Mouse (Mus musculus) kidney, postnatal 0 days (tissue): Measurements from ENCODE around the gene Olfr478. TPM values are rescaled to one million over a fixed set of nuclear protein-coding genes. Genes with fewer than 3 reads are reported as not detected.
"Not testable (repeated sequence)": the region's sequence is repeated elsewhere in the genome, so short reads cannot be mapped to it uniquely, and the experiment has no call there.

Source experiments
- ATAC-seq: fragments of 200-750 bp; cut with Nextera tagmentation; replicated peaks from 2 replicates; pipeline ENCODE4 v1.8.0; 2017; ENCODE audit warnings: low read depth, moderate number of reproducible peaks, moderate TSS enrichment, moderate library complexity; ENCODE audit not compliant: low FRiP score
- DNase-seq: peaks from one replicate; pipeline ENCODE4 v3.0.0-alpha.2; 2016; ENCODE audit warnings: low spot score
- H3K27ac ChIP-seq: fragments of 300-500 bp; sonication (generic); 2 replicates; pipeline ENCODE4 v1.5.1; 2014; ENCODE audit warnings: mild to moderate bottlenecking
- H3K27me3 ChIP-seq: fragments of 300-500 bp; sonication (generic); 2 replicates; pipeline ENCODE4 v1.6.1; 2014; ENCODE audit warnings: low read length, mixed read lengths; ENCODE audit not compliant: insufficient read depth
- H3K36me3 ChIP-seq: fragments of 300-500 bp; sonication (generic); 2 replicates; pipeline ENCODE4 v1.6.1; 2014; ENCODE audit warnings: low read length, mixed read lengths; ENCODE audit not compliant: insufficient read depth
- H3K4me1 ChIP-seq: fragments of 300-500 bp; sonication (generic); replicated peaks from 2 replicates; pipeline ENCODE4 v1.6.1; 2014; ENCODE audit warnings: antibody characterized with exemption, low read length, mixed read lengths; ENCODE audit not compliant: insufficient read depth
- H3K4me2 ChIP-seq: fragments of 300-500 bp; sonication (generic); 2 replicates; pipeline ENCODE4 v1.6.1; 2014; ENCODE audit warnings: mild to moderate bottlenecking, low read length, moderate library complexity, mixed read lengths
- H3K4me3 ChIP-seq: fragments of 300-500 bp; sonication (generic); replicated peaks from 2 replicates; pipeline ENCODE4 v1.5.1; 2014; ENCODE audit warnings: low read depth, low read length
- H3K9ac ChIP-seq: fragments of 300-500 bp; sonication (generic); 2 replicates; pipeline ENCODE4 v1.6.1; 2014; ENCODE audit warnings: low read depth, low read length
- H3K9me3 ChIP-seq: fragments of 300-500 bp; sonication (generic); replicated peaks from 2 replicates; pipeline ENCODE4 v1.6.1; 2016; ENCODE audit warnings: low read length, inconsistent platforms, mixed read lengths
- CTCF ChIP-seq: IDR thresholded peaks from 2 replicates; pipeline ENCODE4 v1.5.1; 2016; ENCODE audit warnings: antibody characterized with exemption, low read depth, mild to moderate bottlenecking, moderate library complexity
- WGBS: fragments of 180-500 bp; shearing (Covaris S2); extraction: QIAGEN DNeasy Blood & Tissue Kit; methylation state at CpG from one replicate; pipeline ENCODE4 v1.1.7; 2014; 5-methylcytosine and 5-hydroxymethylcytosine counted together
- polyA plus RNA-seq: library from polyadenylated mRNA; unstranded; fragments of >200 nt; fragmentation: Nextera tagmentation; extraction: Ambion mirVana; gene quantifications from 2 replicates; pipeline ENCODE4 v1.2.1, GENCODE M21; 2015

Olfr478 gene
- not detected in 2 replicates for polyA plus RNA-seq

DNA sequence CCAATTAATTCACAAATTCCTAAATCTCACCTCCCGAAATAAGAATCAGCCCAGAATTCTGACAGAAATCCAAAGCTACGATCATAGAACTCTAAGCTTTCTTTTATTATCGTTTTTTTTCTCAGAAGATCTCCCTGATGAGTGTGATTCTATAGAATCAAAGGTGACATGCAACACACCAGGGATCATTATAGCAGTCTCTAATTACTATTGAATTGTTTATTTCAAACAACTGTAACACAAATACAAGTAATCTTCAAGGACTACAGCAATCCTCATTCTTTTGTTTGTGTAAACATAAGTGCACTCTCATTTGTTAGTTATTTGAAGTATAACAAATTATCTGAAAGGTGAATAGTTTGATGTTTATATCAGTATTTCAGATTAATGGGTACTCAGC is at the start of gene Olfr478:
TSS of gene Olfr478 (minus strand) at position 101 of the 400 bp plus-strand sequence.
- Histone ChIP-seq H3K9ac (no peak within 1 kb of the TSS), H3K36me3 (no peaks in the 10 kb centered on the region), H3K4me3 (no peak within 1 kb of the TSS), H3K9me3 (no peaks in the 10 kb centered on the region), H3K27ac (no peak within 1 kb of the TSS), H3K4me1 (no peaks in the 10 kb centered on the region), H3K4me2 (no peak within 1 kb of the TSS), H3K27me3 (no peaks in the 10 kb centered on the region)
- DNase-seq = no peak
- ATAC-seq = no peak
- 74% methylated on average over 3 of the region's 3 CpGs for WGBS
- TF ChIP-seq CTCF = no peak

DNA sequence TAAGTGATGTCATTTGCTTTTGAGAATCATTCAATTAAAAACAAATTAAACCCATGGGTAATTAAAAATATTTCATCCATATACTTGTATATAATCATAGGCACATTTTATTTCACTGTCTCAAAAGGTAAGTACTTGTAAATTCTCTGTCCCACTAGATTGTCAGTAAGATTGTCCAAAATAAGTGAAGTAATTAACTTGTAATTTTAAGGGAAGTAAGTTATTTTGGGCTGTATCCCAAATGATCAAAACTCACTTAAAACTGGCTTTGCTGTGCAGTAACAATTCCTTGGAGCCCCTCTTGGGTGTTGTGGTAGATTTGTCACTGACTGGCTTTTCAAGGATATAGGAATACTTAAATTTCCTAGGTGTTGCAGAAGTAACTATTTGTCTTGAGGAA is 45.8 kb upstream of the Olfr478 start, which contains the start of gene Olfr481:
TSS of gene Olfr481 (plus strand) at position 301 of the 400 bp plus-strand sequence.
- Histone ChIP-seq H3K9ac (no peak within 1 kb of the TSS), H3K27ac (no peak within 1 kb of the TSS), H3K4me2 (no peak within 1 kb of the TSS), H3K27me3 (no peaks in the 10 kb centered on the region), H3K36me3 (no peaks in the 10 kb centered on the region), H3K4me3 (no peak within 1 kb of the TSS), H3K9me3 (no peaks in the 10 kb centered on the region), H3K4me1 (no peaks in the 10 kb centered on the region)
- no peak for DNase-seq
- no peak for TF ChIP-seq CTCF
- no peak for ATAC-seq

DNA sequence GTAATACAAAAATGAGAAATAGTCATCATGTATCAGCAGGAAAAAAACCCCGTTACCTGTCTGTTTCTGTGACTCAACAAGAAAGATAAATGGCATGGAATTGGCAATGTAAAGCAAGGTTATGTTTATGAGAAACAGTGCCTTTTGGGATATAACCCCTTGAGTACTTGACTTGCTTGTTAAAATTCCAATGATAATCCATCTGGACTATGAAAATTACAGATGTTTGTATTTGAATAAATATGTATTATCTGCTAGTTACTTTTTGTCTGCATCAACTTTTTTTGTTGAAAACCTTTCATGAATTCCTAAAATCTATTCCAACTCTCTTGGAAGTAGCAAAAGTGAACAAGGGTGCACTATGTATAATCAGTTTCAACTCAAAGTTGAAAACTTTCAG is 33.5 kb upstream of the Olfr478 start, which contains the start of gene Olfr480:
TSS of gene Olfr480 (minus strand) at position 101 of the 400 bp plus-strand sequence.
- Histone ChIP-seq H3K36me3 (no peaks in the 10 kb centered on the region), H3K9me3 (no peaks in the 10 kb centered on the region), H3K9ac (no peak within 1 kb of the TSS), H3K4me1 (no peaks in the 10 kb centered on the region), H3K4me2 (no peak within 1 kb of the TSS), H3K27me3 (no peaks in the 10 kb centered on the region), H3K27ac (no peak within 1 kb of the TSS), H3K4me3 (no peak within 1 kb of the TSS)
- TF ChIP-seq CTCF = no peak
- ATAC-seq (no peak), DNase-seq (no peak)
- WGBS = 85% methylated on average over 1 of the region's 1 CpGs

DNA sequence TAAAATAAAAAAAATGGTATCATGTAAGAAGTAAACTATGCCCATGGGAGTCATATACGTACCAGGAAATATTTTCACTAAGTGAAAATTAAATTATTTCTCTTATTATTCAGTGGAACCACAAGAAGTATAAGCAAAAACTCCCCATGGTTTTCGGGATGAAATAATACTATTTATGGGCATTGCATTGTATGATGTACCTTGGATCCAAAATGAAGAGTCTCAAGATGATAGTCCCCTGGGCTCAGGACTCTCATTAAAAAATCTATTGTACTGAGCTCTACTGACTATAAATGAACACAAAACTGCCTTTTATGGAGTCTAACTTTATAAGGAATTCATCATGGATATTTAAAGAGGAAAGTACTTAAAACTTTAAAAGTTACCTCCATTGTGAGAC is 16.6 kb upstream of the Olfr478 start, which contains the start of gene Olfr479:
TSS of gene Olfr479 (plus strand) at position 301 of the 400 bp plus-strand sequence.
- 87% methylated on average over 2 of the region's 2 CpGs for WGBS
- ATAC-seq (no peak), DNase-seq (no peak)
- Histone ChIP-seq H3K9me3 (no peaks in the 10 kb centered on the region), H3K4me2 (no peak within 1 kb of the TSS), H3K4me3 (no peak within 1 kb of the TSS), H3K36me3 (no peaks in the 10 kb centered on the region), H3K27me3 (no peaks in the 10 kb centered on the region), H3K27ac (no peak within 1 kb of the TSS), H3K9ac (no peak within 1 kb of the TSS), H3K4me1 (no peaks in the 10 kb centered on the region)
- TF ChIP-seq CTCF = no peak

DNA sequence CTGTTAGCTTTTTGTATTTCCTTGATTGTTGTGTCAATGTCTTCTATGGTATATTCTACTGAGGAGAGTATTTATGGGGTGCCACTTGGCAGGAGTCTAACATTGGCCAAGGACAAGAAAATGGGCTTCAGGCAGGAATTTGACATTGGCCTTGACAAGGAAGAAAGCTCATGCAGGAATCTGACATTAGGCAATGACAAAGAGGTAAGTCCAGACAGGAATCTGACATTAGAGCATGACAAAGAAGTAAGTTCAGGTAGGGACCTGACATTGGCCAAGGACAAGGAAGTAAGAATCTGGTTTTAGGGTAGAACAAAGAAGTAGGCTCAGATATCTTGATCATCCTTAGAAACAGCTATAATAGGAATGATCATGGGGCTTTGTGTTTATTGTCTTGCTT is 19.5 kb downstream of the Olfr478 start:
- H3K27me3 ChIP-seq, H3K27ac ChIP-seq, H3K4me2 ChIP-seq, ATAC-seq, H3K36me3 ChIP-seq, H3K4me1 ChIP-seq, H3K4me3 ChIP-seq, DNase-seq, H3K9me3 ChIP-seq, H3K9ac ChIP-seq: not testable (repeated sequence)

DNA sequence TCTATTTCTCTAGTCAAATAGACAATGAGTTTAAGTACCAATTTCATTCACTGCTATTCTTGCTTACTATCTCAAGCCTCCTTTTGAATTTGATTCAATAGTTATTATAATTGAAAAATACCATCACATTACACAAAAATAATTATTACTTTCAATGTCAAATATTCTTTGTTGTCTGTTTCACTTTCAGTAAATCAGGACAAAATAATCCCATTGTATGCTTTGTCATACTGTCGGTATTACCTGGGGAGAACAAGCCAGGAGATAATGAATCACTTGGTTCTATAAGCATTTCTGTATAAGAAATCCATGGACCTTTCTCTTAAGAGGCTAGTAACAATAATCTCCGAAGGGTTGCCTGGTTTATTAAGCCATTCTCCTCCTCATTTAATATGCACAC is 47.4 kb downstream of the Olfr478 start, which contains the start of gene Olfr477:
TSS of gene Olfr477 (plus strand) at position 301 of the 400 bp plus-strand sequence.
- no peaks in the 10 kb centered on the region for H3K36me3 ChIP-seq
- ATAC-seq (no peak), DNase-seq (no peak)
- no peaks in the 10 kb centered on the region for H3K27me3 ChIP-seq
- H3K4me2 ChIP-seq = no peak within 1 kb of the TSS
- H3K9me3 ChIP-seq = no peaks in the 10 kb centered on the region
- H3K4me1 ChIP-seq = no peaks in the 10 kb centered on the region
- no peak within 1 kb of the TSS for H3K27ac ChIP-seq
- H3K4me3 ChIP-seq = no peak within 1 kb of the TSS
- no peak for TF ChIP-seq CTCF
- no peak within 1 kb of the TSS for H3K9ac ChIP-seq
- 78% methylated on average over 2 of the region's 2 CpGs for WGBS

Other genes starting within 250 kb of the Olfr478 start
- not detected in 2 replicates for gene Ovch2, start 232.8 kb downstream of the Olfr478 start, polyA plus RNA-seq
- gene Olfr467, start 221.7 kb downstream of the Olfr478 start, polyA plus RNA-seq = not detected in 2 replicates
- gene Olfr469, start 208.4 kb downstream of the Olfr478 start, polyA plus RNA-seq = not detected in 2 replicates
- gene Olfr470, start 186.5 kb downstream of the Olfr478 start, polyA plus RNA-seq = not detected in 2 replicates
- not detected in 2 replicates for gene Olfr472, start 136.1 kb downstream of the Olfr478 start, polyA plus RNA-seq
- not detected in 2 replicates for gene Olfr473, start 103.5 kb downstream of the Olfr478 start, polyA plus RNA-seq
- gene Olfr474, start 79.3 kb downstream of the Olfr478 start, polyA plus RNA-seq = not detected in 2 replicates
- not detected in 2 replicates for gene Olfr476, start 69.2 kb downstream of the Olfr478 start, polyA plus RNA-seq
- not detected in 2 replicates for gene Olfr477, start 47.3 kb downstream of the Olfr478 start, polyA plus RNA-seq
- not detected in 2 replicates for gene Olfr479, start 16.7 kb upstream of the Olfr478 start, polyA plus RNA-seq
- gene Olfr480, start 33.4 kb upstream of the Olfr478 start, polyA plus RNA-seq = not detected in 2 replicates
- not detected in 2 replicates for gene Olfr481, start 45.9 kb upstream of the Olfr478 start, polyA plus RNA-seq
- gene Olfr482, start 63.6 kb upstream of the Olfr478 start, polyA plus RNA-seq = 0.12 and 0.13 TPM in 2 replicates
- not detected in 2 replicates for gene Olfr483, start 66.9 kb upstream of the Olfr478 start, polyA plus RNA-seq
- gene Olfr484, start 93.5 kb upstream of the Olfr478 start, polyA plus RNA-seq = not detected in 2 replicates
- gene Olfr485, start 125.9 kb upstream of the Olfr478 start, polyA plus RNA-seq = not detected in 2 replicates
- gene Olfr486, start 138.8 kb upstream of the Olfr478 start, polyA plus RNA-seq = not detected in 2 replicates
- gene Olfr487, start 180.6 kb upstream of the Olfr478 start, polyA plus RNA-seq = not detected in 2 replicates
- gene Olfr488, start 224.4 kb upstream of the Olfr478 start, polyA plus RNA-seq = not detected in 2 replicates